Comparison of ENCODE assay signal across 7 mouse cellular contexts in the genomic region with DNA sequence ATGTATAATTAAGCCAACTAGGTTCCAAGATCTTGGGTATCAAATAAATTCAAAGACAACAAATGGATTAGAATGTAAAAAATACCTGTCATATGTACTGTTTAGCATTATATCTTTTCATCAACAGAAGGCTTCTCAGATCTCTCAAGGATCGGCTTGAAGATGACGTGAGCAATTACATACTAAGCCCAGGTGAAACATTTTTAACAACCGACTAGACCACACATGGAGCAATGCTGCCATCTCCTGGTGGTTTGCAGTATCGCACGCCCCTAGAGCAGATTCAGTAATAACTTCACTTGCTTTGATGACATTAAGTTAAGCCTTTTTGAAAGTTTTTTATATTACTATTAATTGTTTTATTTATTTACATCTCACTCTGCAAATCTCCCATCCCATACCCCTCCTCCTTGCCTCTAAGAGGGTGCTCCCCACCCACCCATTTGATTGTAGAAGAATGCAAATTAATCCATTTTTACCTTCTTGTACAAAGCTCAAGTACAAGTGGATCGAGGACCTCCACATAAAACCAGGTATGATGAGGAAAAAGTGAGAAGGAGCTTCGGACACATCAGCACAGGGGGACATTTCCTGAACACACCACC. TPM values are rescaled to one million over a fixed set of nuclear protein-coding genes. Genes with fewer than 3 reads are reported as not detected.
DNase-seq lines count a peak whose midpoint lies in the region; TF ChIP-seq lines count a peak whose summit lies in the region.

No protein-coding gene starts in this region.

- TF ChIP-seq CTCF in ES-Bruce4 (IDR thresholded peaks at IDR 0.05; ENCODE audit: low read depth, low read length): peak; percentile 70
- peak; percentile 99 for TF ChIP-seq CTCF in cortical plate, adult 2 months (IDR thresholded peaks at IDR 0.05; ENCODE audit: extremely low read depth, insufficient read depth, low read length)

- no peaks in the 10 kb centered on the region for H3K9me3 ChIP-seq in ES-Bruce4 (replicated peaks; ENCODE audit: control insufficient read depth, insufficient read depth, low read length, poor library complexity, severe bottlenecking)

- no peaks in the 10 kb centered on the region for H3K36me3 ChIP-seq in ES-Bruce4 (ENCODE audit: control insufficient read depth, insufficient read depth, low read length, poor library complexity, severe bottlenecking)

- no peaks in the 10 kb centered on the region for H3K27me3 ChIP-seq in ES-Bruce4 (ENCODE audit: control insufficient read depth, insufficient read depth, low read length, poor library complexity, severe bottlenecking)

- H3K4me1 ChIP-seq in ES-Bruce4 (ENCODE audit: control insufficient read depth, insufficient read depth, low read length): no peaks in the 10 kb centered on the region
- H3K4me1 ChIP-seq in cortical plate, adult 2 months (ENCODE audit: control insufficient read depth, insufficient read depth, low read length): no peaks in the 10 kb centered on the region

- no peak overlapping the region for H3K9ac ChIP-seq in ES-Bruce4 (ENCODE audit: low read depth, poor library complexity, severe bottlenecking)

- TF ChIP-seq POLR2A in ES-Bruce4 (IDR thresholded peaks at IDR 0.05; ENCODE audit: insufficient read depth, low read length): no peak
- TF ChIP-seq POLR2A in cortical plate, adult 2 months (IDR thresholded peaks at IDR 0.05; ENCODE audit: extremely low read depth, insufficient read depth, low read length): no peak

- no peak overlapping the region for H3K27ac ChIP-seq in ES-Bruce4 (ENCODE audit: insufficient read depth, low read length)
- H3K27ac ChIP-seq in cortical plate, adult 2 months (ENCODE audit: insufficient read depth, low read length): no peak overlapping the region

- no peak overlapping the region for H3K4me3 ChIP-seq in ES-Bruce4 (ENCODE audit: low read depth, low read length)
- H3K4me3 ChIP-seq in cortical plate, adult 2 months (ENCODE audit: insufficient read depth, low read length): no peak overlapping the region

- intact Hi-C loops in heart, postnatal 14 days (cut with DNase I): loop anchor here (10.0 kb wide), 3 partner anchors 89 to 179 kb away; a partner anchor contains a TSS

- no peak for TF ChIP-seq EP300 in ES-Bruce4 (IDR thresholded peaks at IDR 0.05; ENCODE audit: insufficient read depth, low read depth, low read length)

- peak; percentile 44 to 85 for DNase-seq in adrenal gland, adult (ENCODE audit: inconsistent age in 2 of 2, low spot score in 1 of 2)
- peak; percentile 55 to 66 for DNase-seq in heart, postnatal 14 days
- DNase-seq in layer of hippocampus, adult 8-10 months (ENCODE audit: low spot score in 2 of 2): peak; percentile 26 to 61
- DNase-seq in lung, postnatal 36 days: peak; percentile 73
- DNase-seq in right cerebral cortex, postnatal 10 days (ENCODE audit: low spot score in 2 of 2): peak; percentile 57 to 70

RNA-seq across cellular contexts. Expression of a gene that starts 11.2 kb away (rescaled TPM):
- polyA plus RNA-seq in ES-Bruce4 (2011; ENCODE audit: insufficient read depth, insufficient read length, low read depth, missing spikeins): 0.97 and 2.6 TPM in 2 replicates
- 6.6 and 7.6 TPM in 2 replicates for polyA plus RNA-seq in cortical plate, adult 2 months (2012; rRNA removed)
- 10 to 100 TPM; 19.7 to 30.0 TPM for total RNA-seq in heart, postnatal 14 days (2021)
- 10 to 100 TPM in 1 of 4 experiments, 1 to 10 TPM in 3; 7.8 to 14.8 (median 8.1) TPM for total RNA-seq in layer of hippocampus, adult 8-10 months (2022)

RNA-seq across cellular contexts. Expression of a gene that starts 15.5 kb away (rescaled TPM):
- polyA plus RNA-seq in ES-Bruce4 (2011; ENCODE audit: insufficient read depth, insufficient read length, low read depth, missing spikeins): 34.8 and 37.5 TPM in 2 replicates
- 35.9 and 36.7 TPM in 2 replicates for polyA plus RNA-seq in cortical plate, adult 2 months (2012; rRNA removed)
- total RNA-seq in heart, postnatal 14 days (2021): 10 to 100 TPM; 16.0 to 17.3 TPM
- 10 to 100 TPM; 19.5 to 24.1 (median 21.1) TPM for total RNA-seq in layer of hippocampus, adult 8-10 months (2022)

RNA-seq across cellular contexts. Expression of a gene that starts 51.4 kb away (rescaled TPM):
- 8.2 and 9.6 TPM in 2 replicates for polyA plus RNA-seq in ES-Bruce4 (2011; ENCODE audit: insufficient read depth, insufficient read length, low read depth, missing spikeins)
- polyA plus RNA-seq in cortical plate, adult 2 months (2012; rRNA removed): 25.9 and 26.7 TPM in 2 replicates
- total RNA-seq in heart, postnatal 14 days (2021): 10 to 100 TPM; 10.7 to 11.4 TPM
- total RNA-seq in layer of hippocampus, adult 8-10 months (2022): 10 to 100 TPM; 30.2 to 35.3 (median 33.0) TPM
